Mouse (Mus musculus): Measurements from ENCODE around the gene Pim1. TPM values are rescaled to one million over a fixed set of nuclear protein-coding genes. Genes with fewer than 3 reads are reported as not detected.

Gene Pim1
- polyA plus RNA-seq, 1 experiment from 2014 or later: 13.5 TPM

GRCm38 (mm10) chr17:29476461-29476860 lies 14.1 kb upstream of the Pim1 start:
- Histone ChIP-seq H3K4me2 (ENCODE audit: low read depth, low read length) (no peak overlapping the region), H3K9ac (ENCODE audit: low read length) (no peak overlapping the region), H3K9me3 (replicated peaks; ENCODE audit: control insufficient read depth, low read length) (no peaks in the 10 kb centered on the region; the same call in 1 of the 2 replicates), H3K27me3 (ENCODE audit: control insufficient read depth, insufficient read depth, low read length) (no peaks in the 10 kb centered on the region), H3K27ac (ENCODE audit: low read length) (no peak overlapping the region), H3K4me3 (replicated peaks; ENCODE audit: low read length) (no peak overlapping the region), H3K36me3 (ENCODE audit: control insufficient read depth, insufficient read depth, low read length) (no peaks in the 10 kb centered on the region), H3K4me1 (ENCODE audit: control insufficient read depth, insufficient read depth, low read length) (no peaks in the 10 kb centered on the region)
- ATAC-seq (ENCODE audit: insufficient read depth, low FRiP score): no peak
- 79% methylated on average over 4 of the region's 4 CpGs for WGBS

- Histone ChIP-seq H3K36me3 (ENCODE audit: control insufficient read depth, insufficient read depth, low read length) (no peaks in the 10 kb centered on the region), H3K4me1 (ENCODE audit: control insufficient read depth, insufficient read depth, low read length) (no peaks in the 10 kb centered on the region), H3K9ac (ENCODE audit: low read length) (no peak overlapping the region), H3K4me2 (ENCODE audit: low read depth, low read length) (no peak overlapping the region), H3K4me3 (replicated peaks; ENCODE audit: low read length) (no peak overlapping the region), H3K27me3 (ENCODE audit: control insufficient read depth, insufficient read depth, low read length) (no peaks in the 10 kb centered on the region), H3K27ac (ENCODE audit: low read length) (no peak overlapping the region), H3K9me3 (replicated peaks; ENCODE audit: control insufficient read depth, low read length) (no peaks in the 10 kb centered on the region; the same call in 1 of the 2 replicates)
- 86% methylated on average over 10 of the region's 10 CpGs for WGBS
- ATAC-seq (ENCODE audit: insufficient read depth, low FRiP score): no peak
Observed at GRCm38 (mm10) chr17:29477357-29477756, 13.2 kb upstream of the Pim1 start.

- Histone ChIP-seq H3K36me3 (ENCODE audit: control insufficient read depth, insufficient read depth, low read length) (no peaks in the 10 kb centered on the region), H3K9me3 (replicated peaks; ENCODE audit: control insufficient read depth, low read length) (no peaks in the 10 kb centered on the region; the same call in 1 of the 2 replicates), H3K4me2 (ENCODE audit: low read depth, low read length) (no peak overlapping the region), H3K27me3 (ENCODE audit: control insufficient read depth, insufficient read depth, low read length) (no peaks in the 10 kb centered on the region), H3K4me3 (replicated peaks; ENCODE audit: low read length) (no peak overlapping the region), H3K27ac (ENCODE audit: low read length) (no peak overlapping the region), H3K9ac (ENCODE audit: low read length) (no peak overlapping the region), H3K4me1 (ENCODE audit: control insufficient read depth, insufficient read depth, low read length) (no peaks in the 10 kb centered on the region)
- no peak for ATAC-seq (ENCODE audit: insufficient read depth, low FRiP score)
- WGBS: 78% methylated on average over 4 of the region's 4 CpGs
Observed at GRCm38 (mm10) chr17:29478271-29478670, 12.3 kb upstream of the Pim1 start.

GRCm38 (mm10) chr17:29480256-29480655 lies 10.3 kb upstream of the Pim1 start:
- Histone ChIP-seq H3K4me2 (ENCODE audit: low read depth, low read length) (no peak overlapping the region), H3K4me1 (ENCODE audit: control insufficient read depth, insufficient read depth, low read length) (no peaks in the 10 kb centered on the region), H3K27me3 (ENCODE audit: control insufficient read depth, insufficient read depth, low read length) (no peaks in the 10 kb centered on the region), H3K9ac (ENCODE audit: low read length) (no peak overlapping the region), H3K4me3 (replicated peaks; ENCODE audit: low read length) (no peak overlapping the region), H3K27ac (ENCODE audit: low read length) (no peak overlapping the region), H3K36me3 (ENCODE audit: control insufficient read depth, insufficient read depth, low read length) (no peaks in the 10 kb centered on the region), H3K9me3 (replicated peaks; ENCODE audit: control insufficient read depth, low read length) (no peaks in the 10 kb centered on the region; the same call in 1 of the 2 replicates)
- 81% methylated on average over 2 of the region's 2 CpGs for WGBS
- ATAC-seq (ENCODE audit: insufficient read depth, low FRiP score): no peak

- no peaks in the 10 kb centered on the region for H3K27me3 ChIP-seq (ENCODE audit: control insufficient read depth, insufficient read depth, low read length)
- no peak overlapping the region for H3K4me2 ChIP-seq (ENCODE audit: low read depth, low read length)
- 93% methylated on average over 7 of the region's 7 CpGs for WGBS
- ATAC-seq (ENCODE audit: insufficient read depth, low FRiP score): no peak
- H3K36me3 ChIP-seq (ENCODE audit: control insufficient read depth, insufficient read depth, low read length): no peaks in the 10 kb centered on the region
- no peak overlapping the region for H3K4me3 ChIP-seq (replicated peaks; ENCODE audit: low read length)
- H3K27ac ChIP-seq (ENCODE audit: low read length): no peak overlapping the region
- no peaks in the 10 kb centered on the region for H3K4me1 ChIP-seq (ENCODE audit: control insufficient read depth, insufficient read depth, low read length)
- H3K9ac ChIP-seq (ENCODE audit: low read length): no peak overlapping the region
- no peaks in the 10 kb centered on the region; the same call in 1 of the 2 replicates for H3K9me3 ChIP-seq (replicated peaks; ENCODE audit: control insufficient read depth, low read length)
Observed at GRCm38 (mm10) chr17:29482632-29483031, 7.9 kb upstream of the Pim1 start.

GRCm38 (mm10) chr17:29483282-29483681 lies 7.3 kb upstream of the Pim1 start:
- Histone ChIP-seq H3K27ac (ENCODE audit: low read length) (no peak overlapping the region), H3K9ac (ENCODE audit: low read length) (no peak overlapping the region), H3K4me2 (ENCODE audit: low read depth, low read length) (no peak overlapping the region), H3K36me3 (ENCODE audit: control insufficient read depth, insufficient read depth, low read length) (no peaks in the 10 kb centered on the region), H3K9me3 (replicated peaks; ENCODE audit: control insufficient read depth, low read length) (no peaks in the 10 kb centered on the region), H3K4me1 (ENCODE audit: control insufficient read depth, insufficient read depth, low read length) (no peaks in the 10 kb centered on the region), H3K27me3 (ENCODE audit: control insufficient read depth, insufficient read depth, low read length) (no peaks in the 10 kb centered on the region), H3K4me3 (replicated peaks; ENCODE audit: low read length) (no peak overlapping the region)
- WGBS: 95% methylated on average over 2 of the region's 2 CpGs
- ATAC-seq (ENCODE audit: insufficient read depth, low FRiP score): no peak

GRCm38 (mm10) chr17:29484431-29484830 lies 6.1 kb upstream of the Pim1 start:
- Histone ChIP-seq H3K4me3 (replicated peaks; ENCODE audit: low read length) (no peak overlapping the region), H3K36me3 (ENCODE audit: control insufficient read depth, insufficient read depth, low read length) (no peaks in the 10 kb centered on the region), H3K9ac (ENCODE audit: low read length) (no peak overlapping the region), H3K4me1 (ENCODE audit: control insufficient read depth, insufficient read depth, low read length) (peaks cover 5% of the 10 kb centered on the region; the same call in 1 of the 2 replicates), H3K9me3 (replicated peaks; ENCODE audit: control insufficient read depth, low read length) (no peaks in the 10 kb centered on the region), H3K27me3 (ENCODE audit: control insufficient read depth, insufficient read depth, low read length) (no peaks in the 10 kb centered on the region), H3K4me2 (ENCODE audit: low read depth, low read length) (no peak overlapping the region), H3K27ac (ENCODE audit: low read length) (no peak overlapping the region)
- WGBS: 87% methylated on average over 2 of the region's 2 CpGs
- ATAC-seq (ENCODE audit: insufficient read depth, low FRiP score): no peak

GRCm38 (mm10) chr17:29485336-29486233 lies 5.0 kb upstream of the Pim1 start:
- Histone ChIP-seq H3K27me3 (ENCODE audit: control insufficient read depth, insufficient read depth, low read length) (no peaks in the 10 kb centered on the region), H3K27ac (ENCODE audit: low read length) (no peak overlapping the region), H3K4me2 (ENCODE audit: low read depth, low read length) (no peak overlapping the region), H3K4me1 (ENCODE audit: control insufficient read depth, insufficient read depth, low read length) (peaks cover 5% of the 10 kb centered on the region; the same call in 1 of the 2 replicates), H3K36me3 (ENCODE audit: control insufficient read depth, insufficient read depth, low read length) (no peaks in the 10 kb centered on the region), H3K4me3 (replicated peaks; ENCODE audit: low read length) (no peak overlapping the region), H3K9ac (ENCODE audit: low read length) (no peak overlapping the region), H3K9me3 (replicated peaks; ENCODE audit: control insufficient read depth, low read length) (no peaks in the 10 kb centered on the region)
- no peak for ATAC-seq (ENCODE audit: insufficient read depth, low FRiP score)
- 59% methylated on average over 3 of the region's 3 CpGs for WGBS

GRCm38 (mm10) chr17:29488257-29488977 lies 2.1 kb upstream of the Pim1 start:
- no peak overlapping the region for H3K27ac ChIP-seq (ENCODE audit: low read length)
- ATAC-seq (ENCODE audit: insufficient read depth, low FRiP score): no peak
- no peak overlapping the region for H3K4me2 ChIP-seq (ENCODE audit: low read depth, low read length)
- no peak overlapping the region for H3K9ac ChIP-seq (ENCODE audit: low read length)
- no peaks in the 10 kb centered on the region for H3K27me3 ChIP-seq (ENCODE audit: control insufficient read depth, insufficient read depth, low read length)
- WGBS: 84% methylated on average over 8 of the region's 8 CpGs
- no peaks in the 10 kb centered on the region for H3K9me3 ChIP-seq (replicated peaks; ENCODE audit: control insufficient read depth, low read length)
- peaks cover 11% of the 10 kb centered on the region for H3K4me1 ChIP-seq (ENCODE audit: control insufficient read depth, insufficient read depth, low read length)
- H3K4me3 ChIP-seq (replicated peaks; ENCODE audit: low read length): no peak overlapping the region
- no peaks in the 10 kb centered on the region for H3K36me3 ChIP-seq (ENCODE audit: control insufficient read depth, insufficient read depth, low read length)

Measured in stomach, embryonic 16.5 days (tissue).